Mouse (Mus musculus) heart, postnatal 0 days (tissue): Measurements from ENCODE around the gene Tmem63b. TPM values are rescaled to one million over a fixed set of nuclear protein-coding genes. Genes with fewer than 3 reads are reported as not detected.

ENCODE experiments used
- ATAC-seq: fragments of 200-750 bp; cut with Nextera tagmentation; 2 replicates; pipeline ENCODE4 v1.8.0; 2017; ENCODE audit warnings: low read depth, moderate number of reproducible peaks, moderate library complexity; ENCODE audit not compliant: insufficient read depth
- DNase-seq: peaks from one replicate; pipeline ENCODE4 v3.0.0-alpha.2; 2016; ENCODE audit warnings: low spot score
- H3K27ac ChIP-seq: fragments of 300-500 bp; sonication (generic); 2 replicates; pipeline ENCODE4 v1.5.1; 2014; ENCODE audit warnings: low read depth, mild to moderate bottlenecking
- H3K27me3 ChIP-seq: fragments of 300-500 bp; sonication (generic); 2 replicates; pipeline ENCODE4 v1.6.1; 2014; ENCODE audit warnings: low read length, mixed read lengths; ENCODE audit not compliant: control insufficient read depth, insufficient read depth
- H3K36me3 ChIP-seq: fragments of 300-500 bp; sonication (generic); replicated peaks from 2 replicates; pipeline ENCODE4 v1.6.1; 2014; ENCODE audit warnings: low read length, mixed read lengths; ENCODE audit not compliant: control insufficient read depth, insufficient read depth
- H3K4me1 ChIP-seq: fragments of 300-500 bp; sonication (generic); 2 replicates; pipeline ENCODE4 v1.6.1; 2014; ENCODE audit warnings: antibody characterized with exemption; ENCODE audit not compliant: control insufficient read depth, insufficient read depth
- H3K4me2 ChIP-seq: fragments of 300-500 bp; sonication (generic); 2 replicates; pipeline ENCODE4 v1.6.1; 2014; ENCODE audit warnings: low read depth, mild to moderate bottlenecking, low read length, moderate library complexity
- H3K4me3 ChIP-seq: fragments of 300-500 bp; sonication (generic); 2 replicates; pipeline ENCODE4 v1.5.1; 2014; ENCODE audit warnings: low read depth, low read length
- H3K9ac ChIP-seq: fragments of 300-500 bp; sonication (generic); replicated peaks from 2 replicates; pipeline ENCODE4 v1.6.1; 2014; ENCODE audit warnings: low read depth, low read length, mixed read lengths
- H3K9me3 ChIP-seq: fragments of 300-500 bp; sonication (generic); replicated peaks from 2 replicates; pipeline ENCODE4 v1.6.1; 2016; ENCODE audit warnings: low read length; ENCODE audit not compliant: control insufficient read depth
- CTCF ChIP-seq: IDR thresholded peaks from 2 replicates; pipeline ENCODE4 v1.5.1; 2016; ENCODE audit warnings: antibody characterized with exemption, control low read depth, low read depth
- EP300 ChIP-seq: IDR thresholded peaks from 2 replicates; pipeline ENCODE4 v1.6.1; 2016; ENCODE audit warnings: antibody characterized with exemption, low read depth
- WGBS: fragments of 180-500 bp; shearing (Covaris S2); extraction: QIAGEN DNeasy Blood & Tissue Kit; methylation state at CpG from one replicate; pipeline ENCODE4 v1.1.7; 2014; 5-methylcytosine and 5-hydroxymethylcytosine counted together
- polyA plus RNA-seq: library from polyadenylated mRNA; unstranded; fragments of >200 nt; fragmentation: Nextera tagmentation; extraction: Ambion mirVana; gene quantifications from 2 replicates; pipeline ENCODE4 v1.2.1, GENCODE M21; 2015
- total RNA-seq: library from RNA; depleted of rRNA; stranded (reverse); fragments of >200 nt; gene quantifications from 2 replicates; pipeline ENCODE4 v1.2.3, GENCODE M21; 2014; ENCODE audit warnings: low replicate concordance

The Tmem63b gene
- total and polyA plus RNA-seq, 2 experiments from 2014 or later = 53.2 to 81.5 TPM

DNA sequence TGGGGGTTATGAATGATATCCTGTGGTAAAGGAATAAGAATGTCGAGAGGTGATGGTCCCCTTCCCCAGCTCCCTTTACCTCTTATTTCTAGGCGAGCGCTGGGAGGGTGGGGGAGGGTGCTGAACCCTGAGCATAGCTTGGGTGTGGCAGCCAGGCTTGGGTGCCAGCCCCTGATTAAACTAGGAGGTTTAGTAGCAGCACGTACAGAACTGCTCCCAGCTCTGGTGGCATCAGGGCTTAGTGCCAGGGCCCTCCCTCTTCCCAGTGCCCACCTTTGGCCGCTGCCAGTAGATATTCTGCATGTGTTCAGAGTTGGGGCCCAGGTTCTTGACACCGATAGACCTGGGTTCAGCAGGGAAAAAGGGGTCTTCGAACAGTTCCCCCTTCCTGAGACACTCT is 33.5 kb downstream of the Tmem63b start:
- H3K36me3 ChIP-seq = no peaks in the 10 kb centered on the region
- ATAC-seq = no peak
- DNase-seq = no peak
- H3K4me2 ChIP-seq = no peak overlapping the region
- TF ChIP-seq EP300 (no peak), CTCF (no peak)
- H3K9me3 ChIP-seq = no peaks in the 10 kb centered on the region
- H3K4me1 ChIP-seq = no peaks in the 10 kb centered on the region
- H3K27ac ChIP-seq = no peak overlapping the region
- H3K9ac ChIP-seq = no peak overlapping the region
- H3K4me3 ChIP-seq = no peak overlapping the region
- 56% methylated on average over 7 of the region's 7 CpGs for WGBS
- no peaks in the 10 kb centered on the region for H3K27me3 ChIP-seq

DNA sequence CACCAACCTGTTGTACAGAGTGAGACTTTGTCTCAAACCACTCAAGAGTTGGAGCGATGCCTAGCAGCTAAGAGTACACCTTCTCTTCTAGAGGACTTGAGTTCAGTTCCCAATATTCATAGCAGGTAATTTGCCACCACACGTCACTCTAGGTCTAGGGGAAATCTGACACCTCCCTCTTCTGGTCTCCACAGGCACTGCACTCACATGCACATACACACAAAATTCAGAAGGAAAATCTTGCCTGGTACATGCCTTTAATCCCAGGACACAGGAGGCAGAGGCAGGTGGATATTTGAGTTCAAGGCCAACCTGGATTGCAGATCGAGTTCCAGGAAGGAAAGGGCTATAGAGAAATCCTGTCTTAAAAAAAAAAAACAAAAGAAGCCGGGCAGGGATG is 42.5 kb downstream of the Tmem63b start:
- no peak overlapping the region for H3K27ac ChIP-seq
- 90% methylated on average over 4 of the region's 4 CpGs for WGBS
- no peaks in the 10 kb centered on the region for H3K4me1 ChIP-seq
- no peak overlapping the region for H3K4me2 ChIP-seq
- no peak overlapping the region for H3K4me3 ChIP-seq
- H3K27me3 ChIP-seq = no peaks in the 10 kb centered on the region
- H3K9ac ChIP-seq = no peak overlapping the region
- ATAC-seq (no peak), DNase-seq (no peak)
- no peaks in the 10 kb centered on the region for H3K36me3 ChIP-seq
- H3K9me3 ChIP-seq = no peaks in the 10 kb centered on the region
- TF ChIP-seq CTCF (no peak; the same call in 1 of the 2 replicates), EP300 (no peak)

DNA sequence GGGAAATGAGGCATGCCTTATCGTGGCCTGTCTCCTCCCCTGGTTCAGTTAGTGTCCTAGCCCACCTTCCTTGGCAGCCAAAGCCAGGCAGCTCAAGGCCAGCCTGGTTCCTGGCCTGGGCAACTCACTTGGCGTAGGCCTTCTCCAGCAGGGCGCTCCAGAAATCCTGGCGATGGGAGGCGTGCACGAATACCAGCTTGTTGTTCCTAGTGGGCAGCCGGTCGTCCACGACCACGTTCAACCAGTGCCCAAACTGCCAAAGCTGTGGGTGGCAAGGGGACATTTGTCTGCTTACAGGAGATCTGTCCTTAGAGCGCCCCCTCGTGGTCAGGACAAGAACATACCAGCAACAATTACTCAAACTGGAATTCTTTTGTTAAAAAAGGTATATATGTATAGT is 44.0 kb downstream of the Tmem63b start:
- DNase-seq (peak; percentile 65), ATAC-seq (peak; percentile 24; the same call in 1 of the 2 replicates)
- 20% methylated on average over 12 of the region's 12 CpGs for WGBS

DNA sequence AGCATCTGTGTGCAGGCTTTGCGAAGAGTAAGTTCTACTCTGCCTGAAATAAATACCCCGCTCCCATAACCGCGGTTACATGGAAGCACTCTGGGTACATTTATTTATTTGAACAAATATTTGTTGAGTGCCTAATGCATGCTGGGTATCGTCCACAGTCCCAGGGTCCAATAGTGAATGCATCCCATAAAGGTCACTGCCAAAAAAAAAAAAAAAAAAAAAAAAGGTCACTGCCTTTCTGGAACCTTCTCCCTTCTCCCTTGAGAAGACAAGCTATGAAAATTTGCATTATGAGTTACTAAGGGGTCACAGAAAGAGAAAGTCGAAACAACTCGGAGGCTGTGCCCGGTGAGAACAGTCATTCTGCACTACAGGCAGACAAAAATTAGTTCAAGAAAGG is 44.7 kb downstream of the Tmem63b start:
- no peak for ATAC-seq
- 88% methylated on average over 8 of the region's 8 CpGs for WGBS

More for the DNA sequence above, 44.0 kb downstream of the Tmem63b start:
- TF ChIP-seq CTCF (peak; percentile 80), EP300 (no peak)
- no peaks in the 10 kb centered on the region for H3K36me3 ChIP-seq
- H3K27me3 ChIP-seq = no peaks in the 10 kb centered on the region
- H3K4me1 ChIP-seq = no peaks in the 10 kb centered on the region
- H3K9ac ChIP-seq = no peak overlapping the region
- no peak overlapping the region for H3K27ac ChIP-seq
- H3K9me3 ChIP-seq = no peaks in the 10 kb centered on the region
- no peak overlapping the region for H3K4me2 ChIP-seq
- no peak overlapping the region for H3K4me3 ChIP-seq

DNA sequence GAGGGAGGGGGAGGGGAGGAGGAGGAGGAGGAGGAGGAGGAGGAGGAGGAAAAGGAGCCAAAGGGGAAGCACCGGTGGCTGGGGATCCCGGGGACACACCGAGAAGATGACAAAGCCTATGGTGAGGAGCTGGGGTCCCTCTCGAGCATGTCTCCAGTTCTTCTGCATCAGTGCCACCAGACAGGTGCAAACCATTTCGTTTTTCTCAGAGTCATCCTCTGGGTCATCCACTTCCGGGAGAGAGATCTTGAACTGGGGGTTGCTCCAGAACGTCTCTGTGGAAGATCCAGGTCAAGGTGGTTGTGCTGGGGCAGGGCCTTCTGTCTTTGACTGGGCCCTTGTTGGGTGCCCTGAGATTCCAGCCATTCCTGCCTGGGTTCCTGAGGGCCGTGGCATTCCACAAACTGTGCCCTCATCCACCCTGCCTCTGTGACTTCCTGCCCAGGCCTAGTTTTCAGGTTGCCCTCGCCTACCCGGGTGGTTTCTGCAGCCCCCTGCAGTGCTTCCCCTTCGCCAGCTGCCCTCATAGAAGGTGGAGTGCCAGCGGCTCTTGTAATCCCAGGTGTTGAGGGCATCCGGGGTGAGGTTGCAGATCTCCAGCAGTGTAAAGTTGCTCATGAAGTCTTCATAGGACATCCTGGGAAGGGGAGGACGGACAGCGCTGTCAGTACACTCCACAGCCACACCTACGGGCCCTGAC is 48.0 kb downstream of the Tmem63b start:
- ATAC-seq (no peak), DNase-seq (no peak)
- Histone ChIP-seq H3K36me3 (no peaks in the 10 kb centered on the region), H3K27ac (no peak overlapping the region), H3K9ac (no peak overlapping the region), H3K9me3 (no peaks in the 10 kb centered on the region), H3K27me3 (no peaks in the 10 kb centered on the region), H3K4me2 (no peak overlapping the region), H3K4me1 (no peaks in the 10 kb centered on the region), H3K4me3 (no peak overlapping the region)
- TF ChIP-seq EP300 (no peak), CTCF (no peak)
- 67% methylated on average over 16 of the region's 16 CpGs for WGBS

More for the DNA sequence above, 44.7 kb downstream of the Tmem63b start:
- Histone ChIP-seq H3K27me3 (no peaks in the 10 kb centered on the region), H3K9ac (no peak overlapping the region), H3K27ac (no peak overlapping the region), H3K4me1 (no peaks in the 10 kb centered on the region), H3K36me3 (no peaks in the 10 kb centered on the region), H3K4me2 (no peak overlapping the region), H3K9me3 (no peaks in the 10 kb centered on the region), H3K4me3 (no peak overlapping the region)
- no peak for DNase-seq
- TF ChIP-seq CTCF = no peak
- no peak for TF ChIP-seq EP300

DNA sequence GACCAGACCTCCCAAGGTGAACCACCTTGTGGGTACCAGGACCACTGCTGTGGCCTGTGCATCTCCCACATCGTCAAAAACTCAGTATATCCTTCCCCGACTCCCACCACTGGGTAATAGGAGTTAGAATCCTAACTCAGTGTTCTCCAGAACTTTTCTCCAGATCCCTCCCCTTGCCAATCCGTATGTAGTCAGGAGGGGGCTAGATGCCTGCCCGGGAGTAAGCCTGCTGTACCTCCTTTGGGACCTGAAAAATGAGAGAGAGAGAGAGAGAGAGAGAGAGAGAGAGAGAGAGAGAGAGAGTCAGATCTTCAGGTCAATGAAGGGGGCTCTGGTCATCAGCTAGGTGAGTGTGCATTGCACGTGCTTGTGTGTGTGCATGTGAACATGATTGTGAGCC is 52.7 kb downstream of the Tmem63b start:
- H3K36me3 ChIP-seq = no peaks in the 10 kb centered on the region
- H3K4me2 ChIP-seq = no peak overlapping the region
- no peak overlapping the region for H3K4me3 ChIP-seq
- no peaks in the 10 kb centered on the region for H3K27me3 ChIP-seq
- ATAC-seq = no peak
- no peak for DNase-seq
- peaks cover 18% of the 10 kb centered on the region for H3K4me1 ChIP-seq
- TF ChIP-seq EP300 (no peak), CTCF (no peak)
- no peaks in the 10 kb centered on the region for H3K9me3 ChIP-seq
- WGBS = 74% methylated on average over 5 of the region's 5 CpGs
- no peak overlapping the region for H3K9ac ChIP-seq
- no peak overlapping the region for H3K27ac ChIP-seq
